Mouse (Mus musculus) liver, embryonic 12.5 days (tissue): ENCODE results near the gene Gm49384. TPM values are rescaled to one million over a fixed set of nuclear protein-coding genes. Genes with fewer than 3 reads are reported as not detected.

Experiments
- ATAC-seq: fragments of 200-750 bp; cut with Nextera tagmentation; 2 replicates; pipeline ENCODE4 v1.8.0; 2017; ENCODE audit warnings: moderate number of reproducible peaks, mild to moderate bottlenecking, moderate library complexity
- H3K27ac ChIP-seq: fragments of 300-500 bp; sonication (generic); 2 replicates; pipeline ENCODE4 v1.5.1; 2016; ENCODE audit warnings: mild to moderate bottlenecking
- H3K27me3 ChIP-seq: fragments of 300-500 bp; sonication (generic); replicated peaks from 2 replicates; pipeline ENCODE4 v1.6.1; 2016; ENCODE audit warnings: mild to moderate bottlenecking, moderate library complexity
- H3K36me3 ChIP-seq: fragments of 300-500 bp; sonication (generic); 2 replicates; pipeline ENCODE4 v1.6.1; 2016; ENCODE audit warnings: mild to moderate bottlenecking, moderate library complexity
- H3K4me1 ChIP-seq: fragments of 300-500 bp; sonication (generic); 2 replicates; pipeline ENCODE4 v1.6.1; 2016
- H3K4me2 ChIP-seq: fragments of 300-500 bp; sonication (generic); 2 replicates; pipeline ENCODE4 v1.6.1; 2016; ENCODE audit warnings: mild to moderate bottlenecking, moderate library complexity
- H3K4me3 ChIP-seq: fragments of 300-500 bp; sonication (generic); 2 replicates; pipeline ENCODE4 v1.5.1; 2016; ENCODE audit warnings: mild to moderate bottlenecking, moderate library complexity
- H3K9ac ChIP-seq: fragments of 300-500 bp; sonication (generic); 2 replicates; pipeline ENCODE4 v1.6.1; 2016; ENCODE audit warnings: mild to moderate bottlenecking, moderate library complexity
- H3K9me3 ChIP-seq: fragments of 300-500 bp; sonication (generic); replicated peaks from 2 replicates; pipeline ENCODE4 v1.6.1; 2016; ENCODE audit warnings: mild to moderate bottlenecking, moderate library complexity
- WGBS: fragments of 180-500 bp; shearing (Covaris S2); methylation state at CpG from one replicate; pipeline ENCODE4 v1.1.7; 2016; ENCODE audit not compliant: insufficient replicate concordance; 5-methylcytosine and 5-hydroxymethylcytosine counted together
- polyA plus RNA-seq: library from polyadenylated mRNA; unstranded; fragments of >200 nt; fragmentation: Nextera tagmentation; extraction: Ambion mirVana; gene quantifications from 2 replicates; pipeline ENCODE4 v1.2.1, GENCODE M21; 2016

The Gm49384 gene
- polyA plus RNA-seq, result 28.6 and 29.3 TPM in 2 replicates

DNA sequence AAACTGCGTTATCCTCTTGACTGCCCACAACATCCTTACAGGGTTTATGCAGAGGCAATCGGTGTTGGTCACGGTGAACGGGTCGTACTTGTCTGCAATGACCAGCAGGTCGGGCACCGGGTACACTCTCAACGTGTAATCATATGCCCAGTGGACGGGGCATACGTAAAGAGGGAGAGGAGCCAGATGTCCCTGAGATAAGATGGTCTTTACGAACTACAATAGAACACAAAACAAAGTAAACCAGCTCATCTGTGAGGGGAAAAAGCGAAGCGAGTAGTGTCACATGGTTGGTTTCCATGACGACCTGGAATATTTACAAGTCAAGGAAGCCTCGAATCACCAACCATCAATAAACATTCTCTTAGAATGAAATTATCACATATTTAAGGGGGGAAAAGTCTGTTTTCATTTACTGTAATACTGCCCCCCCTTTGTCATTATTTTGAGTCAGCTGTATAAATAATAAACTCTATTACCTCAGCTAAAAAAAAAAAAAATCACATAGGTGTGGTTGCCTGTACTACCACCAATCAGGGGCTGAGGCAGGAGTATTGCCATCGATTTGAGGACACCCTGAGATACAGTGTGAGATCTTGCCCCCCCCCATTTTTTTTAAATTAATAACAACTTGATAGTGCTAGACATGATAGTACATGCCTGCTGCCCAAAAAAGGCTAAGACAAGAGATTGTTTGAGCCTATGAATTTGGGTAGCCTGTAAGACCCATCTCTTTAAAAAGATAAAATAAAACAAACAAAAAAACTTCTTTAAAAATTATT is at the start of gene Gm49384:
TSS of gene Gm49384 (minus strand) at position 216 of the 782 bp plus-strand sequence.
- H3K27ac ChIP-seq, result no peak within 1 kb of the TSS
- H3K4me2 ChIP-seq, result no peak within 1 kb of the TSS
- peaks cover 87% of the 10 kb centered on the region for H3K36me3 ChIP-seq
- no peak within 1 kb of the TSS for H3K4me3 ChIP-seq
- no peaks in the 10 kb centered on the region for H3K9me3 ChIP-seq
- ATAC-seq, result no peak
- 83% methylated on average over 16 of the region's 16 CpGs for WGBS
- H3K27me3 ChIP-seq, result no peaks in the 10 kb centered on the region
- H3K4me1 ChIP-seq, result peaks cover 11% of the 10 kb centered on the region
- H3K9ac ChIP-seq, result no peak within 1 kb of the TSS

DNA sequence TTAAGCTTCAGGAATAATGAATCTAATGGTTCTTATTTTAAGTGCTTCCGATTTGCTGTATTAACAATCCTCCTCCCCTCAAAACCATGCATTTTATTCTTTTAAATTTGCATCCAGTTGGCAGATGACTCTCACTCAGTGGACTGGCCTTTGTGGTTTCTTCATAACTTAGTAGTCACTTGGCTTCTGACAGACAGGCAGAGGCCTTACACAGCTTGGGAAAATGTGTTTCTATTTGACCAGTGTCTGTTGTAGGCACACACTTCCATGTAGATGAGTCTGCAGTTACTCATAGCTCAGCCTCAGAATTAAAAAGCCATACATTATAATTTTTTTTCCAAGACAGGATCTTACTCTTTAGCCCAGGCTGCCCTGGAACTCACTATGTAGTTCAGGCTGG is 49.7 kb upstream of the Gm49384 start:
- 86% methylated on average over 1 of the region's 1 CpGs for WGBS
- no peak overlapping the region for H3K4me2 ChIP-seq
- H3K27ac ChIP-seq, result no peak overlapping the region
- H3K27me3 ChIP-seq, result no peaks in the 10 kb centered on the region
- peaks cover 29% of the 10 kb centered on the region for H3K4me1 ChIP-seq
- no peak for ATAC-seq
- no peaks in the 10 kb centered on the region for H3K36me3 ChIP-seq
- H3K4me3 ChIP-seq, result no peak overlapping the region
- H3K9me3 ChIP-seq, result no peaks in the 10 kb centered on the region
- no peak overlapping the region for H3K9ac ChIP-seq

DNA sequence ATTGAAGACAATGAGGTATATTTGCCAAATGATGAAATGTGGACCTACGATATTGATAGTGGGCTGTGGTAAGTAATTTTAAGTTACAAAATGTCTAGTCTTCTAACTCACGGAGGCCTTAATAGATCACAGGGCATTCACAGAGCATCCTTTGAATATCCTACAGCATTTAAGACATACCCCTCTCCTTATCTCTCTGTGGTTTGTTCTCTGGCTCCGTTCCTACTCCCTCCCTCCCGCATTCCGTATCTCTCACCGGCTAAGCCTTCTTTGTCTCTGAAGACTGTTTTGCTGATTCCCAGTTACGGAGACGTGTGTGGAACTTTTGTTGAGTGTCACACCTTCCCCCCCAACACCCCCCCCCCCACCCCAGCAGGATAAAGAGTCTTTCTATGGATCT is 46.7 kb upstream of the Gm49384 start:
- H3K27me3 ChIP-seq, result no peaks in the 10 kb centered on the region
- ATAC-seq, result no peak
- H3K9me3 ChIP-seq, result no peaks in the 10 kb centered on the region
- H3K36me3 ChIP-seq, result no peaks in the 10 kb centered on the region
- 25% methylated on average over 8 of the region's 8 CpGs for WGBS
- peak overlapping the region; percentile 10; the same call in 1 of the 2 replicates for H3K4me2 ChIP-seq
- no peak overlapping the region for H3K27ac ChIP-seq
- peaks cover 8% of the 10 kb centered on the region for H3K4me1 ChIP-seq
- no peak overlapping the region for H3K9ac ChIP-seq
- H3K4me3 ChIP-seq, result no peak overlapping the region

DNA sequence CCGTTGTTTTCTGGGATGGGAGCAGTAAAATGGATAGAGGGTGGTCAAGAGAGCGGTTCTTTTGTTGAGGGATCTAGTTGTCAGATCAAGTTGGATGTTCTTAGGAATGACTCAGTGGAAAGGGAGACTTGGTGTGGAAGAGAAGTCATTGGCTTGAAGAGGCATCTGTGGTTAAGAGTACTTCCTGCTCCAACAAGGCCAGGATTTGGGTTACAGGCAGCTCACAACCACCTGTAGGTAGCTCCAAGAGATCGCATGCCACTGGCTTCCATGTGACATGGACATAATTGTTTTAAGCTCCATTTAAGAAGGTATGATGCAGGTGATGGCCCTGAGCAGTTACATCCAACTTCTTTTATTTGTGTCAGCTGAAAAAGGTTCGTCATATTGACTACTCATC is 45.7 kb upstream of the Gm49384 start:
- Histone ChIP-seq H3K9me3 (no peaks in the 10 kb centered on the region), H3K9ac (no peak overlapping the region), H3K4me3 (no peak overlapping the region), H3K4me1 (peaks cover 8% of the 10 kb centered on the region), H3K36me3 (no peaks in the 10 kb centered on the region), H3K27me3 (no peaks in the 10 kb centered on the region), H3K4me2 (no peak overlapping the region), H3K27ac (no peak overlapping the region)
- no peak for ATAC-seq
- 77% methylated on average over 4 of the region's 4 CpGs for WGBS

DNA sequence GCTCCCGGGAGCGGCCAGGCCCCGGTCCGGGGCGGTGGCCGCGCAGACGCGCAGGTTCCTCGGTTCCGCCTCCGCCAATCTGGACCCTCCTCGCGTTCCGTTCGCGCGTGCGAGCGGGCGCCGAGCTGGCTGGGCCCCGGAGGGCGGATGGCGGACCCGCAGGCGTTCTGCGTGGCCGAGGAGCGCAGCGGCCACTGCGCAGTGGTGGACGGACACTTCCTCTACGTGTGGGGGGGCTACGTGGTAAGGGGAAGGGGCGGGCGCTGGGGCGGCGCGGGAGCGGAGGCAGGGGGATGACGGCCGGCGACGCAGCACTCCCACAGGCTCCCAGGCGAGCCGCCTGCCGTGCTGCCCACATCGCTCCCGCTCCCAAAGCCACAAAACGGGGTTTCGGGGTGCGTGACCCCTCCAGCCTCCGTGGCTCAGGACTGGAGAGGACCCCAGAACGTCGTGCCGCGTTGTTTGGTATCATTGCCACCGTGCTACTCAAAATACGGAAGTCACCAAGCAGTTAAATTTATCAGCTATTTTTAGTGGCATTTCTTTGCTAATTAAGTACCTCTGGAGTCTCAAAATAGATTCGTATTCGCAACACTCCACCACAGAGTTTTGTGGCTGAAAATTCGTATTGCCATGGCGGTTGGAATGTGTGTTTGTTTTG is 37.8 kb upstream of the Gm49384 start:
- no peaks in the 10 kb centered on the region for H3K27me3 ChIP-seq
- peak overlapping the region; percentile 98 for H3K4me2 ChIP-seq
- under 1% methylated on average over 59 of the region's 64 CpGs for WGBS
- peak overlapping the region; percentile 71 for H3K27ac ChIP-seq
- H3K9me3 ChIP-seq, result no peaks in the 10 kb centered on the region
- H3K9ac ChIP-seq, result peak overlapping the region; percentile 83
- ATAC-seq, result peak; percentile 85
- H3K4me3 ChIP-seq, result peak overlapping the region; percentile 77
- peaks cover 32% of the 10 kb centered on the region for H3K4me1 ChIP-seq
- H3K36me3 ChIP-seq, result no peaks in the 10 kb centered on the region

DNA sequence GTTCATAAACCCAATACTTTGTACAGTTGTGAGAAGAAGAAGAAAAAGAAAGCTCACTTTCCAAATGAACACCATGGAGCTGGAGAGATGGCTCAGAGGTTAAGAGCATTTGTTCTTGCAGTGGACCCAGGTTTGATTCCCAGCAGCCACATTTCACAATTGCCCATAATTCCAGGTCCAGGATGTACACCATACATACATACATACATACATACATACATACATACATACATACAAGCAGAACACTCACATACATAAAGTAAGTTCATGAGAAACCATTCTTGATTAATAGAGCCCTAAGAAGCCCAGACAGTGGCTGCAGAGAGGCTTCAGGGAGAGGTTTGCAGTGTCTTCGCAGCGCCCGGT is 37.3 kb upstream of the Gm49384 start:
- Histone ChIP-seq H3K4me3 (peak overlapping the region; percentile 77), H3K4me1 (peaks cover 32% of the 10 kb centered on the region), H3K27me3 (no peaks in the 10 kb centered on the region), H3K36me3 (no peaks in the 10 kb centered on the region), H3K9ac (peak overlapping the region; percentile 83), H3K27ac (peak overlapping the region; percentile 71), H3K9me3 (no peaks in the 10 kb centered on the region), H3K4me2 (peak overlapping the region; percentile 98)
- 2% methylated on average over 3 of the region's 3 CpGs for WGBS
- ATAC-seq, result no peak

DNA sequence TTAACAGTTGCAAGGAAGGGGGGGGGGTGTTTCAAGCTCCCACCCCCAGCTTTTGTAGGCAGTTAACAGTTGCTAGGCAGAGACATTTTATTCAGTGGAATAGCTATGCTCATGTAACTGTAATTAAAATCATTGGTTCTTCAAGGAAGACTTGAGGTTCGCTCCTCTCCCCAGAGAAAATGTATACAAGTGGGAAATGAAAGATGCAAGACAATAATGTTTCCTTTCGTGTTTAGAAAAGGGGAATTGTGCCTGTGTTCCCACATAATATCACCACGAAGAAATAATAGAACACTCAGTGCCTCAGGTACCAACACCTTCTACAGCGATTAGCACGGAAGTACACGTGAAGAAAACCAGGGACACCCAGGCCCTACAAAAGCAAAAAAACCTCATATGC is 36.8 kb upstream of the Gm49384 start, which contains the start of gene Klhdc1:
TSS of gene Klhdc1 (plus strand) at position 301 of the 400 bp plus-strand sequence.
- peak within 1 kb of the TSS; percentile 77 for H3K4me3 ChIP-seq
- H3K9ac ChIP-seq, result peak within 1 kb of the TSS; percentile 83
- H3K4me2 ChIP-seq, result peak within 1 kb of the TSS; percentile 98
- no peaks in the 10 kb centered on the region for H3K9me3 ChIP-seq
- WGBS, result 52% methylated on average over 6 of the region's 6 CpGs
- peak within 1 kb of the TSS; percentile 71 for H3K27ac ChIP-seq
- H3K36me3 ChIP-seq, result no peaks in the 10 kb centered on the region
- peaks cover 32% of the 10 kb centered on the region for H3K4me1 ChIP-seq
- ATAC-seq, result no peak
- H3K27me3 ChIP-seq, result no peaks in the 10 kb centered on the region

DNA sequence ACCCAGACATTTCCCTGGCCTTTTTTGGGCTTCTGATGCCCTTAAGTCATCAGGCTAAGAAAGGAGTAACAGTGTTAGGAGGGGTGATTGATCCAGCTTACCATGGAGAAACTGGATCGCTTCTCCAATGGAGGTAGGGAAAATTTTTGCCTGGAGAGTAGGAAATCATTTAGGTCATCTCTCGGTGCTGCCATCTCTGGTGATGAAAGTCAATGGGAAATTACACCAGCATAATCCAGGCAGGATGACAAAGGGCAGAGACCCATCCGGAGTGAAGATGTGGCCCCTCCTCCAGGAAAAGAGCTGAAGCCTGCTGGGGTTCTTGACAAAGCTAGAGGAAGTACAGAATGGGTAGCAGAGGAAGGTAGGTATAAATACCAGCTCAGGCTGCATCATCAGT is 34.2 kb upstream of the Gm49384 start:
- H3K27me3 ChIP-seq, result no peaks in the 10 kb centered on the region
- H3K4me2 ChIP-seq, result no peak overlapping the region
- no peak overlapping the region for H3K4me3 ChIP-seq
- no peak overlapping the region for H3K9ac ChIP-seq
- H3K4me1 ChIP-seq, result peaks cover 23% of the 10 kb centered on the region
- no peak for ATAC-seq
- no peak overlapping the region for H3K27ac ChIP-seq
- H3K9me3 ChIP-seq, result no peaks in the 10 kb centered on the region
- WGBS, result 35% methylated on average over 3 of the region's 3 CpGs
- H3K36me3 ChIP-seq, result no peaks in the 10 kb centered on the region

DNA sequence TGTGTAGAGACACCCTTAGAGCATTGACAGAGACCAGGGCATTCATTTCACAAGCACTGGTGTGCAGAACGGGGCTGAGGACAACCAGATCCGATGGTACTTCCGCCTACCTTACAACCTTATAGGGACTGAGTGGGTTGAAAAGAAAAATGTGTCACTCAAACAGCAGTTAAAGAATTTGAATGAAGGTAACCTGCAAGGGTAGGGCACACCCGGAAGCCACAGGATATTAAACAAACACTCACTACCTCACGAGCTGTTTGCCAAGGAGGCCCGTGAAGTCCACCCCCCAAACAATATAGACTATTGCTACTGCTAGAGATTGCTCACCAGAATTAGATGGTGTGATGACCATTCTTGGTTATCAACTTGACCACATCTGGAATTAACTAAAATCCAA is 31.7 kb upstream of the Gm49384 start:
- Histone ChIP-seq H3K27ac (no peak overlapping the region), H3K4me1 (peaks cover 3% of the 10 kb centered on the region)

DNA sequence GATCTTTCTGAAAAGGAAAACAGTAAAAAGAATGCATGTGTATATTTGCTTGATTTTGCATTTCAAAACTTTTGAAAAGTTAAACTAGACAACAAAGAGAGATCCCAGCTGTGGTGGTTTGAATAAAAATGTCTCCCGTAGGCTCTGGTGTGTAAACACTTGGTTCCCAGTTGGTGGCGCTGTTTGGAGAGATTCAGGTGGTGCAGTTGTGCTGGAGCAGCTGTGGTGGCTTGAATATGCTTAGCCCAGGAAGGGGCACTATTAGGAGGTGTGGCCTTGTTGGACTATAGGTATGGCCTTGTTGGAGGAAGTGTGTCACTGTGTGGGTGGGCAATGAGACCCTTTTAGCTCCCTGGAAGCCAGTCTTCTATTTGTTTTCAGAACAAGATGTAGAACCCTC is 25.2 kb upstream of the Gm49384 start:
- H3K4me3 ChIP-seq, result no peak overlapping the region
- no peaks in the 10 kb centered on the region for H3K27me3 ChIP-seq
- H3K4me1 ChIP-seq, result peaks cover 28% of the 10 kb centered on the region
- H3K9me3 ChIP-seq, result no peaks in the 10 kb centered on the region
- H3K36me3 ChIP-seq, result peaks cover 21% of the 10 kb centered on the region
- ATAC-seq, result no peak
- no peak overlapping the region for H3K27ac ChIP-seq
- WGBS, result 49% methylated on average over 2 of the region's 2 CpGs
- no peak overlapping the region for H3K9ac ChIP-seq
- H3K4me2 ChIP-seq, result no peak overlapping the region

More for the DNA sequence above, 31.7 kb upstream of the Gm49384 start:
- 82% methylated on average over 6 of the region's 6 CpGs for WGBS
- Histone ChIP-seq H3K4me3 (no peak overlapping the region), H3K9ac (no peak overlapping the region), H3K27me3 (no peaks in the 10 kb centered on the region), H3K4me2 (no peak overlapping the region), H3K36me3 (no peaks in the 10 kb centered on the region), H3K9me3 (no peaks in the 10 kb centered on the region)
- no peak for ATAC-seq

DNA sequence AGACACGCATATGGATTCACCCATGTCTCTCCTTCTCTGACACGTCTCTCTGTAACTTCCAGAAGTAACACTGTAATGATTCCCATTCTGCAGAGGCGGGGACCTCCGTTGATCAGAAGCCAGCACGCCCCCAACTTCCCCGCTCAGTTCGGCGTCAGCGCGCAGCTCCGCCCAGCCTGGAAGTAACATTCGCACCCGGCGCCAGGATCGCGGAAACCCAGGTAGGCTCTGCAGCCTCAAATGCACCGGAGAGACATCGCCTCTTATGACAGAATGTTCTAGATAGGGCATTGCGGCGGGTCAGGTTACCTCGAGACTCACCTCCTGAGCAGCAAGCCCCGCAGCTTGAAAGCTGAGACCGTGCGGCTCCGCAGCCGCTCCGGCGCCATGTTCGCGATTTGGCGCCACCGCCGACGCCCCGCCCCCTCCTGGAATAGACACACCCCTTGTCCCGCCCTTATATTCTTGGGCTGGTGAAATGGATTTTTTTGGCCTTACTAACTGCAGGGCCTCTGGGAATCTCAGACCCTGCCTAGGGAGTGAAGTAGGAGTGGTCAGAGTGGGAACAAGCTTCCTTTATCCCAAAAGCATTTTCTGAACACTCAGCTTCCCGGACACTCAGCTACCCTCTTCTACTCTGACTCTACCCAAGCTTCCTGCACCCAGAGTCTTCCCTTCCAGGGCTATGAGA is 23.9 kb upstream of the Gm49384 start, which contains the start of gene Pole2:
TSS of gene Pole2 (minus strand) at position 420 of the 691 bp plus-strand sequence.
- under 1% methylated on average over 37 of the region's 37 CpGs for WGBS
- Histone ChIP-seq H3K4me2 (peak within 1 kb of the TSS; percentile 79), H3K4me1 (peaks cover 28% of the 10 kb centered on the region), H3K27ac (peak within 1 kb of the TSS; percentile 79), H3K9ac (peak within 1 kb of the TSS; percentile 72), H3K27me3 (no peaks in the 10 kb centered on the region), H3K36me3 (peaks cover 29% of the 10 kb centered on the region), H3K4me3 (peak within 1 kb of the TSS; percentile 70), H3K9me3 (no peaks in the 10 kb centered on the region)
- ATAC-seq, result peak; percentile 95
